Mouse (Mus musculus) cerebellum, adult 11-12 months (tissue): ENCODE measurements at regions not wholly inside any gene's neighbourhood (a gene's known extent, or its start where the extent isn't known, plus 50 kb on each side); places are given as distances from the start of the nearest gene placed in this dataset.

Experiments used
- DNase-seq: peaks from one replicate; pipeline ENCODE4 v3.0.0; 2022

DNA sequence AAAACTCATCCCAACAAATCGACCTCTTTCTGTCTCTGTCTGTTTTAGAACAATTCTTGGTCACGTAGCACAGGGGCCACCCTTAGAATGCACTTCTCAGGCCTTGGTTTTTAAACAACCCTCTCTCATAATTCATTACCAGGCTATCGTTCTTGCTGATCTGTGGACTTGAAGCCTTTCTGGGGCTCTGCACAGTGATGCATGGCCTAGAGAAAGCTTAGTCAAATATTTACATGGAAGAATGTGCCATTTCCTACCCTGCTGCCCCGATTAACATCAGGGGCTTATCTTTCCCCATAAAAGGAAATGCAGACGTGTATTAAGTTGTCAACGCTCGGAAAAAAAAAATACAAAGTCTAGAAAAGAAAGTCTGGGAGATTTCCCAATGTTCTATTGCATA, 1448.0 kb downstream of the Gsdmc2 start:
- no peak for DNase-seq

DNA sequence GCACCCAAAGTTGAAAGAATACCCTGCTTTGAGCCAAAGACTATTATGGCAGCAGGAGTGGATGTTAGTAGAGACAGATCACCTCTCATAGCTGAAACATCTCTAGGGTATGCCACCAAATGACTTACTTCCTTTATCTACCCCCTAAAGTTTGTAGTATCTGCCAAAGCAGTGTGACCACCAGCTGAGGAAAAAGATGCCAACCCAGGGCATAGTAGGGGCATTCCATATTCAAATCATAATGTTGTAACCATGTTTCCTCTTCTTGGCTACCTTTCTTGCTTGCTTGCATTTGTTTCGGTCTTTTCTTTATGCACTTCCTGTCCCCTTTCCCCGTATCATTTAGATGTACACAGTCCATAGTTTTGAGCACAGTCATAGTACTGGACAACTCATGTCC, 1449.6 kb downstream of the Gsdmc2 start:
- DNase-seq: no peak

GRCm38 (mm10) chr15:62393416-62393815, 1451.6 kb downstream of the Gsdmc2 start:
- DNase-seq: no peak

DNA sequence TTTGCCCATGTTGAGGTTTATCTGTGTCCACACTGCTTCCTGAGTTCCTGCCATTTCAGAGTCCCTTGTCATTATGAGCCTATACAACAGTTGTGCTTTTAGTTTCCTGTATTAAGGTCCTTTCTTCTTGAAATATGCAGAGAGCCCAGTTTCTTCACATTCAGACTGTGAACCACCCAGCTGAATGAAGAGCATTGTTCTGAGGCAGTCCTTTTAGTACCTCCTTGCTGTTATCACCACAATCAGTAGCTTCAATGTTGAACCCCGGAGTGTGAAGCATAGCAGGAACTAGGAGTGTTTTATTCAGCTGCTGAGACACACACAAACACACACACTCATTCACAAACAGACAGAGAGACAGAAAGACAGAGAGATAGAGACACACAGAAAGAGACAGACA, 1452.1 kb downstream of the Gsdmc2 start:
- DNase-seq: no peak

DNA sequence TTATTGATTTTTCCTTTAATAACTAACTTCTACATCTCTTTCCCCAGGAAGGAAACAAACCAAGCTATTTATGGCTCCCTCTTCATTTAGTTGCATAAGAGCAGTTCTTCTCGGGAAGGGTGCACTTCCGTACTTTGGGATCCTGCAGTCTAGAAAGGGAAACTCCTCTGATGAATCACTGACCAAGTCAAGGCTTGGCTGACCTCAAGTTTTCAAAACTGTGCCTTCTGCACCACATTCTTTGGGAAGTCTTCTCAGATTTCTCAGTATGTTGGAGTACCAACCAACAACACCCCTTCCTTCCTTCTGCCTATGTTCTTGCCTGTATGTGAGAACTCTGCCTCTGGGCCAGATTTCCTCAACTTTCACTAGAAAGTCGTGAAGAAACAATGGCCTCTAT, 1452.6 kb downstream of the Gsdmc2 start:
- no peak for DNase-seq

DNA sequence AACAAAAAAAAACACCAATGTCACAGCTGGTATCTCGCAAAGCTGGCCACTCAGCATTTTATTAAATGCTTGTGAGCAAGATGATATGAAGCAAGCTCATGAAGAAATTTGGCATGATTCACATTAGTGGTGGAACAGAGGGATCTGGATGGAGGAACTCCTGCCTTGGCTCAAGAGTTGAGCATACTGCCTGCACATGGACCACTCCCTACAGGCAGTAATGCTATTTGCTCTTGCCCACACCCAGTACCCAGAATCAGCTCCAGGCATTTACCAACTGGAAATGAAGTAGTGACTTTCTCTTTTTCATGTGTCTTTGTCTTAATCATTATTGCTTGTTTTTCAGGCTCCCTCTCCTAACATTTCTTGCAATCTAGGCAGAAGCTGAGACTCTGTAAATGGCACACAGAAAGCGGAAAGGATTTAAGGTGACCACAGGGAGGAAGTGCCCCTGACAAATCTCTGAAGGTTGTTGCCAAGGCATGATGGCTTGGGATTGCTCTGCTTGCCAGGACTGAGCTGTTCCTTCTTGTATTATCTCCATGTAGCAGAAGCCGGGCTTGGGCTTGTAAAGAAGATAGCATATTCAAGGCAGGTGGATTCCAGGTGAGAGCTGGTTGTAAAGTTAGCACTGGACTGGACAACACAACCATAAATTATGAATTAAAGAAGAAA, 1455.4 kb downstream of the Gsdmc2 start:
- no peak for DNase-seq

DNA sequence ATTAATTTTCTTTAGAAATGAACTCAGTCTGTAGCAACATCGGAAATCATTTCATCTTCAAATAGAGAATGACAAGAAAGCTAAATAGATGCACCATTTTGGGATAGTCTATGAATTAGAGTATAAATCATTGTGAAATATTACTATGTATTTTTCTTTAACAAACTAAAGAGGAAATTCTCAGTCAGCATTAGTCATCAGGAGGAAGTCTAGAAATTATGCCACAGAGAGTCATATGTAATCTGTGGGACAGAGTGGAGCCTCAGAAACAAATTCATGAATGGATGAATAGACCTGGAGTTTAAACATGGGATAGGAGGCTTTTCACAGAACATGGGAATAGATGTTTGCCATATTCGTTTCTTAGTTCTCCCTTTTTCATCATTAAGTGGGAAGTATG, 1459.4 kb upstream of the A1bg start:
- no peak for DNase-seq

GRCm38 (mm10) chr15:62374641-62375040, 1451.8 kb upstream of the A1bg start:
- DNase-seq: no peak

DNA sequence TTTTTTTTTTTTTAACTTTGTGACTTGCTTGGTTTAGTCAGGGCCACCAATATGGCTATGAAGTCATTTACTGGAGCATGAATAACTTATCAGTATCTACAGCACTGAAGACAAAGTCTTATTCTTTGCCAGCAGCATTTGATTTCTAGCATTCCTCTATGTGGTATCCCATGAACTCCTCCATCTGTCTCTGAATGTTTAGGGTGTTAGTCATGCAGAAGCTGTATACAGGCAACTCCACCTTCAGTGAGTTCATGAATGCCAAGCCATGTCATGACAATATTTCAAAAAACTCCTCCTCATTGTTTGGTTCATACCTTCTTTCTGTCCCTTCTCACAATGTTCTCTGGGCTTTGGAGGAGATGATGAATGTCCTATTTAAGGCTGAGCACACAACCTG, 1438.4 kb upstream of the A1bg start:
- DNase-seq: no peak

GRCm38 (mm10) chr15:62358338-62359239, 1435.8 kb upstream of the A1bg start:
- no peak for DNase-seq

DNA sequence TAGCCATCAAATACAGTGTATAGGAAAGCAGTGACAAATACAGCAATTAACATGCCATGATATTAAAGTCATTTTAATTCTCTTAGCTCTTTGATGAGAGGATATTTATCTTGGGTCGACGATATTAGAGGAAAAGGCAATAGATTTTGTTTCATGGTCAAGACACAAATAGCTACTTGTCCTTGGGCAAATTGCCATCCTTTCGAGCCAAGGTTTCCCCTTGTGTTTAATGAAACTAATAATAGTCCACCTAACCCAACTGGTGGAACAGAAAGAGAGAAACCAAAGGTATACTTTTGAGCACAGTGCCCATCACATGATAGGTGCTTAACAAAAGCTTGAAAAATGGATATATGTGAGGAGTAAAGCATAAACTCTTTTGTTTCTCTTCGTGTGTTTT, 1431.0 kb upstream of the A1bg start:
- DNase-seq: no peak

DNA sequence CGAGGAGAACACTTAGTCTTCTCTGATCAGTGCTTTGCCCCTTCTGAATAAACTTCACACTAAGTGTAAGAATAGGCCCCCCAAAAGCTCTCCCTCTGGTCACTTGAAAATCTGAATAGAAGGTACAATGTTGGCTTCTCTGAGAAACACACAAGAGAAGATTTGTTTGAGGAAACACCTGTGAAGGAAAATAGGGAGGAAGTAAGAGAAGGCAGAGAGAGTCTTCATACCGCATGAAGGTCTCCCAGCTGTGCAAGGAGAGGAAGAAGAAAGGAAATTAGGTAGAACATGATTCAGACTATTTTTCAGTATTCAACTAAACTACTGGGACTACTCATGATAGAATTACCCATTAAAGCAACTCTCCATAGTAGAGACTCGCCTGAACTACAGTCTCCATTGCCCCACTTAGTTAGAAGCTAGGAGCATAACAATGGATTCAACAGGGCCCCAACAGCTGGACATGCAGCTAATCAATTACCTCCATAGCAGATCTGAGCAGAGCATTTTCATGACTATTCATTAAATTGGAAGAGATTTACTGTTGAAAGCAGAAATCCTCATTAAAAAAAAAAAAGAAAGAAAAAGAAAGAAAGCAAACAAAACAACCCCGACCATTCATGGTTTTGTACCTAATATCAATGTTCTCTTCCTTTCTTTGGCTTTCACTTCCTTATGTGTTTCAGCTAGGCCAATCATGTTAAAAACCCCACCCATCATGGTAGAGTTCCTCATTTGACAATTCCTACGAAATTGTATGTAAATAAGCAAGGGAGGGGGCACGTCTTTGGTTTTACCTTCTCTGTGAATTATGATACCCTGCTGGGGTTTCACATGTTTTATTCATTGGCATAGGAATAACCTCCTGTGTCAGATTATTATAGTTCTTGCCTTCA, 1428.3 kb upstream of the A1bg start:
- no peak for DNase-seq

DNA sequence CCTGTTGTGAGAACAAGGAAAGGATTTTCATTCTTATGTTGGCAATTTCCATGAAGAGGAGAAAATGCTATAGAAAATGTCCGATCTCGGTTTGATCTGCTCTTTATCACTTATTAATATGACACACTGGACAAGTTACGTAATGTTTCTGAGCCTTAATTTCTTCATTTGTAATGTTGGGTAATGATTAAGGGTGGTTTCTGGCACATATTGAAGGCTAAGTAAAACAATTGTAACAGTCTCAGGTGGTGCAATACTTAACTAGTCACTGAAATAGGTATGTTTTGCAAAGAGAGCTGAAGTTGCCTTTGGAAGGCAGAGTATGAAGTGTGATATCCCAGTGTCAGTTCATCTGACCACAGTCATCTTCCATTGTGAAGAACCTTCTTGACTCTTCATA, 1427.2 kb upstream of the A1bg start:
- no peak for DNase-seq

GRCm38 (mm10) chr15:62348956-62349355, 1426.1 kb upstream of the A1bg start:
- no peak for DNase-seq

DNA sequence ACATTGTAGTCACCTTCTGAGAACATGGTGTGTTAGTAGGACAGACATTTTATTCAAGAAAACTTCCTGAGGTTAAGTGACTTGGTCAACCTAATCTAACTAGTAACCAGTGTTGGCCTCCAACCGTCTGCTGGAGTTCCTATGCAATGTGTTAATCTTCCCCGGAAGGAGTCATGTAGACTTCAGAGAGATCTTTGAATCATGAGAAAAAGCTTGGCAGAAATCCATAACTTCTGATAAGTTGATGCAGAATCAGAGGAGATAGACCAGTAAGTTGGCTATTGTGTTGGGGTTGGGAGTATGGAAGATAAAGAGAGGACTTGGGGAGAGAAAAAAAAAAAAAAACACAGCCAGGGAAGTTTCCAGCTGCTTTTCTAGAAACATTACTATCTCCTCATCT, 1424.9 kb upstream of the A1bg start:
- no peak for DNase-seq

GRCm38 (mm10) chr15:62345893-62346292, 1423.1 kb upstream of the A1bg start:
- DNase-seq: no peak

DNA sequence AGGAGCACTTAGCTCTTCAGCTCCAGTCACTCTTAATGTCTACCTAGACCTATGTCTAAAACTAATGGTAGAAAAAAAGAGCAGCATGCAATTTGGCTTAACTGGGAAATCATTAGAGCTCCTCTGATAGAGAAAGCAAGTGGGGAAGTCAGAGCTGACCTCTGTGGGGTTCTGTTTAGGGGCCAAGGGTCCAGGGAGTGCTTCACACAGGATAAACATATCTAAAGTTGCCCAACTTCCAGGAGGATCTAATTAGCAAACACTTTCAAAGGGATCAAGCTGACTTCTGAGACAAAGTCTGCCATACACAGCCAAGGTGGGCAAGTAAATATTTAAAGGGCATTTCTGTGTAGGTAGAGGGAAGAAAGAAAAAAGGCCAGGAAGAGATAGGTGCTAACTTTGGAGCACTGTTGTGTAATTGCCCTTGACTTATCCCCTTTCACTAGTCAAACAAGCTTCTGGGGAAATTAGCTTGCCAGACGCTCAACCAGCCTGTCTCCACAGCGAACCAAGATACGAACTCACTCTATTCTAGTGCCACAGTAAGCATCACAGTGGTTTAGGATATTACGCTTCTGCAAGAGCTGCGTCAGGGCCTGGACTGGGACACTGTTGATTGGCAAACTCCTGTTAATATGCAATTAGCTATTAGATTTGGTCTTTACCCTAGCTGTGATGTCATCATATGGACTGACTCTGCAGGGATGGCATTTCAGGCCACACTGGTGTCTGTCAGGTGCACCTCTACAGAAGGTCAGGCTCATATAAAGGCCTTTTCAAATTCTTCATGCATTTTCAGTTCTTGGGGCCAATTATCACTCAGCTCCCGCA, 1413.9 kb upstream of the A1bg start:
- DNase-seq: no peak

GRCm38 (mm10) chr15:62334256-62335009, 1411.6 kb upstream of the A1bg start:
- DNase-seq: no peak

- DNase-seq: no peak
Measured at GRCm38 (mm10) chr15:62332129-62332528, 1409.3 kb upstream of the A1bg start.

DNA sequence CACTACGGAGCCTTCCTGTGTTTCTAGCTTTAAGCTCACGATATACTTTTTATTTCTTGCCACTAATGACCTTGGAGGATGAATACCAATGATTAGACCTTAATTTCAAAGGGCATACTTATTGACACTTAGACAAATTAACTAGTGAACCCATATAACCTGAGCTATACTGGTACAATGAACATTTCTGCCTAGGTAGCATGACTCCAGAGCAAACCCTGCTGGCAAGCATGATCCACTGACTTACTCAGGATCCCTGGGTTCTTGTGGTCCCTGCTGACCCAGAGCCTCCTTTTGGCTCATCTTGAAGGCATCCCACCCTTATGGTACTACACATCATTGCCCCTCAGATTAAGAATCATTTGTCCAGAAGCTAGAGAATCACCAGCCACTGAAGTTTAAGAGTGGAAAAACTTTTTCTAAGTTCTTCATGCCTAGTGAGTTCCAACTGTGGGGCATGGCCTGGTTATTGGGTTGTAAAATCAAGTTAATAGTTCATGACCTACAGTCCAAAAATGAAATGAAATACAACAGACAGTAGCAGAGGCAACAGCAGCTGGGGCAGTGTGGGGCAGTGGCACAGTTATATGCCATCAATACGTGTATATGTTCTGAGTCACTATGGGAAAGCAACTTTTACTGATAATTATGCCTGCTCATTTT, 1408.5 kb upstream of the A1bg start:
- no peak for DNase-seq

GRCm38 (mm10) chr15:62328920-62329319, 1406.1 kb upstream of the A1bg start:
- DNase-seq: no peak
